In genomic region chr5:134746201-134746600, GRCm38 (mm10) we compare ENCODE assay signal across 15 mouse cellular contexts. TPM values are rescaled to one million over a fixed set of nuclear protein-coding genes. Genes with fewer than 3 reads are reported as not detected.
DNase-seq lines count a peak whose midpoint lies in the region; ATAC-seq lines count a peak whose summit lies in the region.
"Had no signal": no experiment of that assay in that cellular context is flagged by ENCODE, and none has a peak within 500 bp of the region (broad histone marks: within the 10 kb centered on the region; RNA-seq: fewer than 3 reads in every experiment).

No protein-coding gene starts in this region.

- DNase-seq in heart, postnatal 10 days, result no peak
- DNase-seq in lung, postnatal 4 days, result no peak
- no peak for DNase-seq in forebrain, embryonic 14.5 days (ENCODE audit: low spot score)
- DNase-seq in thymus, postnatal 4 days, result no peak
- no peak for DNase-seq in c-Kit-positive CD71-positive TER-119-positive erythroid progenitor cells, embryonic 14.5 days (ENCODE audit: low spot score)
- DNase-seq: adrenal gland, postnatal 36 days; cerebellum, adult 9-10 months; right cerebral cortex, postnatal 25 days; thymus, adult 2 months had no signal

- peaks cover 27% of the 10 kb centered on the region for H3K4me1 ChIP-seq in heart, embryonic 15.5 days (replicated peaks)
- H3K4me1 ChIP-seq in lung, embryonic 15.5 days, result peaks cover 46% of the 10 kb centered on the region
- H3K4me1 ChIP-seq in forebrain, embryonic 14.5 days (ENCODE audit: control insufficient read depth, insufficient read depth, low read length), result peaks cover 11% of the 10 kb centered on the region
- H3K4me1 ChIP-seq in neural tube, embryonic 14.5 days (ENCODE audit: control insufficient read depth, insufficient read depth, low read length), result peaks cover 5% of the 10 kb centered on the region

- intact Hi-C loops in heart, postnatal 10 days (cut with DNase I), result loop anchor here (5.0 kb wide), 1 partner anchor 221 kb away; no protein-coding TSS in a partner anchor

- no peaks in the 10 kb centered on the region for H3K36me3 ChIP-seq in heart, embryonic 15.5 days
- H3K36me3 ChIP-seq in lung, embryonic 15.5 days, result no peaks in the 10 kb centered on the region
- no peaks in the 10 kb centered on the region for H3K36me3 ChIP-seq in forebrain, embryonic 14.5 days (ENCODE audit: control insufficient read depth, insufficient read depth, low read length)
- no peaks in the 10 kb centered on the region for H3K36me3 ChIP-seq in neural tube, embryonic 14.5 days (ENCODE audit: control insufficient read depth, insufficient read depth, low read length)

- 0 out of 2 replicates have a peak overlapping the region, but pooled peaks have one; percentile 17 for H3K9ac ChIP-seq in heart, embryonic 15.5 days
- H3K9ac ChIP-seq in lung, embryonic 15.5 days, result peak overlapping the region; percentile 67
- H3K9ac ChIP-seq in forebrain, embryonic 14.5 days (ENCODE audit: low read length), result no peak overlapping the region
- H3K9ac ChIP-seq in neural tube, embryonic 14.5 days (replicated peaks; ENCODE audit: low read depth, low read length), result no peak overlapping the region

- H3K4me3 ChIP-seq in heart, embryonic 15.5 days, result peak overlapping the region; percentile 57
- H3K4me3 ChIP-seq in lung, embryonic 15.5 days, result peak overlapping the region; percentile 58
- no peak overlapping the region for H3K4me3 ChIP-seq in forebrain, embryonic 14.5 days (ENCODE audit: low read depth, low read length)
- H3K4me3 ChIP-seq in neural tube, embryonic 14.5 days (ENCODE audit: low read depth, low read length), result no peak overlapping the region
- H3K4me3 ChIP-seq: erythroblast, embryonic 14.5 days had no signal

- peaks cover 18% of the 10 kb centered on the region for H3K27me3 ChIP-seq in heart, embryonic 15.5 days
- H3K27me3 ChIP-seq in lung, embryonic 15.5 days, result no peaks in the 10 kb centered on the region
- no peaks in the 10 kb centered on the region for H3K27me3 ChIP-seq in forebrain, embryonic 14.5 days (replicated peaks; ENCODE audit: control insufficient read depth, insufficient read depth, low read length)
- no peaks in the 10 kb centered on the region for H3K27me3 ChIP-seq in neural tube, embryonic 14.5 days (ENCODE audit: control insufficient read depth, insufficient read depth, low read length)

- H3K27ac ChIP-seq in heart, embryonic 15.5 days, result peak overlapping the region; percentile 80; the same call in 1 of the 2 replicates
- no peak overlapping the region for H3K27ac ChIP-seq in lung, embryonic 15.5 days
- no peak overlapping the region for H3K27ac ChIP-seq in forebrain, embryonic 14.5 days (ENCODE audit: low read depth, low read length)
- no peak overlapping the region for H3K27ac ChIP-seq in neural tube, embryonic 14.5 days (ENCODE audit: low read depth, low read length)

- 67% methylated on average over 10 of the region's 10 CpGs for WGBS in heart, embryonic 15.5 days
- 54% methylated on average over 10 of the region's 10 CpGs for WGBS in lung, embryonic 15.5 days
- 85% methylated on average over 10 of the region's 10 CpGs for WGBS in forebrain, embryonic 14.5 days
- whole genome bisulfite sequencing in neural tube, embryonic 14.5 days, result 84% methylated on average over 10 of the region's 10 CpGs

- peak overlapping the region; percentile 84 for H3K4me2 ChIP-seq in heart, embryonic 15.5 days
- H3K4me2 ChIP-seq in lung, embryonic 15.5 days, result peak overlapping the region; percentile 75
- 0 out of 2 replicates have a peak overlapping the region, but pooled peaks have one; percentile 70 for H3K4me2 ChIP-seq in forebrain, embryonic 14.5 days (ENCODE audit: low read length)
- H3K4me2 ChIP-seq in neural tube, embryonic 14.5 days (ENCODE audit: low read depth, low read length), result peak overlapping the region; percentile 73; the same call in 1 of the 2 replicates

- no peaks in the 10 kb centered on the region for H3K9me3 ChIP-seq in heart, embryonic 15.5 days (replicated peaks)
- H3K9me3 ChIP-seq in lung, embryonic 15.5 days, result no peaks in the 10 kb centered on the region
- no peaks in the 10 kb centered on the region for H3K9me3 ChIP-seq in forebrain, embryonic 14.5 days (replicated peaks; ENCODE audit: control insufficient read depth, low read length)
- no peaks in the 10 kb centered on the region for H3K9me3 ChIP-seq in neural tube, embryonic 14.5 days (ENCODE audit: control insufficient read depth, low read length)

- no peak for ATAC-seq in heart, embryonic 15.5 days (replicated peaks; ENCODE audit: insufficient number of reproducible peaks, insufficient read depth, low FRiP score, low read depth)
- ATAC-seq in lung, embryonic 15.5 days (ENCODE audit: borderline replicate concordance, extremely low read depth, low FRiP score, low TSS enrichment), result no peak
- no peak for ATAC-seq in forebrain, embryonic 14.5 days
- ATAC-seq in neural tube, embryonic 14.5 days (ENCODE audit: low read depth), result no peak

RNA-seq across cellular contexts. Expression of gene Eln, which starts 0.9 kb away (rescaled TPM):
- polyA plus RNA-seq in heart, embryonic 15.5 days (2015; fragmentation: Nextera tagmentation; extraction: Ambion mirVana), result 683 and 1,118 TPM in 2 replicates
- total RNA-seq in heart, postnatal 10 days (2021), result 100 to 1,000 TPM; 610 to 981 TPM
- 534 and 579 TPM in 2 replicates for polyA plus RNA-seq in lung, embryonic 15.5 days (2015; fragmentation: Nextera tagmentation; extraction: Ambion mirVana)
- polyA plus RNA-seq in forebrain, embryonic 14.5 days (2014; fragmentation: Nextera tagmentation; extraction: Ambion mirVana), result 4.1 and 6.0 TPM in 2 replicates
- polyA plus RNA-seq in neural tube, embryonic 14.5 days (2014; fragmentation: Nextera tagmentation; extraction: Ambion mirVana), result 7.0 and 8.7 TPM in 2 replicates
- total RNA-seq: CH12.LX; neutrophil, adult 5-6 weeks had no signal
- polyA plus RNA-seq: erythroblast, embryonic 14.5 days had no signal

RNA-seq across cellular contexts. Expression of gene Limk1, which starts 57.8 kb away (rescaled TPM):
- 3.3 and 5.4 TPM in 2 replicates for polyA plus RNA-seq in heart, embryonic 15.5 days (2015; fragmentation: Nextera tagmentation; extraction: Ambion mirVana)
- total RNA-seq in heart, postnatal 10 days (2021), result 10 to 100 TPM; 10.0 to 11.4 TPM
- polyA plus RNA-seq in lung, embryonic 15.5 days (2015; fragmentation: Nextera tagmentation; extraction: Ambion mirVana), result 7.1 and 8.2 TPM in 2 replicates
- 14.0 and 16.4 TPM in 2 replicates for polyA plus RNA-seq in forebrain, embryonic 14.5 days (2014; fragmentation: Nextera tagmentation; extraction: Ambion mirVana)
- polyA plus RNA-seq in neural tube, embryonic 14.5 days (2014; fragmentation: Nextera tagmentation; extraction: Ambion mirVana), result 23.2 and 28.0 TPM in 2 replicates

Comparison
In these comparisons a context has a peak if more than half of its experiments do, and no peak if none do; other contexts are left out.
1. H3K4me3 ChIP-seq: peak in heart, embryonic 15.5 days (single experiment) and lung, embryonic 15.5 days (single experiment); none in forebrain, embryonic 14.5 days (single experiment) and neural tube, embryonic 14.5 days (single experiment).
2. H3K9ac ChIP-seq: peak in heart, embryonic 15.5 days (single experiment) and lung, embryonic 15.5 days (single experiment); none in forebrain, embryonic 14.5 days (single experiment) and neural tube, embryonic 14.5 days (single experiment).
3. RNA of gene Eln, which starts 0.9 kb away (polyA plus RNA-seq): 683 to 1,118 TPM in heart, embryonic 15.5 days and 534 to 579 TPM in lung, embryonic 15.5 days; 7.0 to 8.7 TPM in neural tube, embryonic 14.5 days and 4.1 to 6.0 TPM in forebrain, embryonic 14.5 days; every median in the first group is over 10 times any median in the second.
4. Peak in every context shown above with its lines, with median percentiles within 50 percentile points of each other: H3K4me2 ChIP-seq.